Mouse (Mus musculus): ENCODE measurements around the gene Rab11a. TPM values are rescaled to one million over a fixed set of nuclear protein-coding genes. Genes with fewer than 3 reads are reported as not detected.
"Not testable (repeated sequence)": the region's sequence is repeated elsewhere in the genome, so short reads cannot be mapped to it uniquely, and the experiment has no call there.

The Rab11a gene
- polyA plus RNA-seq, 1 experiment from 2014 or later: 304 TPM

DNA sequence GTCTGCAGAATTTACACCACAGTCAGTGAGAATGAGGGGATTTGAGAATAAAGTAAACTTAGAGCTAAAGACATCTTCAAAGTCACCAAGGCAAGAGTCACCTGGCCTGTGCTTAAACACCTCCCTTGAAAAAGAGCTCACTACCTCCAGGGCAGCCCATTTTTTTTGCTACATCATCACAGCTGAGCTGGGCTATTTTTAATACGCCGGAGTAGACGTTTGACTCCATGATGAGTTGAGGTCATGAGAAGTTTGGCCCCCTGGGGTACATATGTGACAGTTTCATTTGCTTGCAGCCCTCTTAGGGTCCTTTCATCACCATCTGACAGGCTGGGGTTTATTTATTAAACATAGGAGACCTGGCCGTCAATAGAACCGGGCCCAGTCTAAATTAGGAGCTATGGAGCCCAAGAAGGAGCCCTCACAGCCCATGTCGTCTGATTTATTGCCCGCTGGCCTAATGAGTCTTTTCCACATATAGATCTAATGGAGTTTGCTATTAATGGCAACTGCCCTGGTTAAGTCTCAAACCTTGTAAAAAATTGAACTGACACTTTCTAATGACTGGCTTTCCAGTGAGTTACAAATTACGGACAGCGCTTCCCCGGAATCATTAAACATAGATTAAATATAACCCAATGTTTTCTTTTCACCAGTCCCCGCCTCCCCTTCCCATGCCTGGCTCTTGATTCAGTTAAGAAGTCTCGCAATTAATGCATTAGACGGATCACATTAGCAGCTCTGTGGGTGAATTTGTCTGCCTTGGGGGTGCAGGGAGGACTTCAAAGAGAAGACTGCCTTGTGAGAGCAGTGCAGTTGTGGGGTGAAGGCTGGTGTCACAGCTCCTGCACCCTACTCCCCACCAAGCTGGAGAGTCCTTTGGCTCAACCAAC is 50.2 kb downstream of the Rab11a start:
- H3K9ac ChIP-seq: no peak overlapping the region
- peaks cover 16% of the 10 kb centered on the region; the same call in 1 of the 2 replicates for H3K4me1 ChIP-seq
- no peaks in the 10 kb centered on the region for H3K27me3 ChIP-seq (replicated peaks)
- 50% methylated on average over 13 of the region's 13 CpGs for WGBS
- no peaks in the 10 kb centered on the region for H3K36me3 ChIP-seq
- H3K4me3 ChIP-seq: no peak overlapping the region
- no peaks in the 10 kb centered on the region for H3K9me3 ChIP-seq
- H3K27ac ChIP-seq: no peak overlapping the region
- no peak overlapping the region for H3K4me2 ChIP-seq (replicated peaks)
- ATAC-seq (ENCODE audit: low FRiP score, low read depth): no peak

DNA sequence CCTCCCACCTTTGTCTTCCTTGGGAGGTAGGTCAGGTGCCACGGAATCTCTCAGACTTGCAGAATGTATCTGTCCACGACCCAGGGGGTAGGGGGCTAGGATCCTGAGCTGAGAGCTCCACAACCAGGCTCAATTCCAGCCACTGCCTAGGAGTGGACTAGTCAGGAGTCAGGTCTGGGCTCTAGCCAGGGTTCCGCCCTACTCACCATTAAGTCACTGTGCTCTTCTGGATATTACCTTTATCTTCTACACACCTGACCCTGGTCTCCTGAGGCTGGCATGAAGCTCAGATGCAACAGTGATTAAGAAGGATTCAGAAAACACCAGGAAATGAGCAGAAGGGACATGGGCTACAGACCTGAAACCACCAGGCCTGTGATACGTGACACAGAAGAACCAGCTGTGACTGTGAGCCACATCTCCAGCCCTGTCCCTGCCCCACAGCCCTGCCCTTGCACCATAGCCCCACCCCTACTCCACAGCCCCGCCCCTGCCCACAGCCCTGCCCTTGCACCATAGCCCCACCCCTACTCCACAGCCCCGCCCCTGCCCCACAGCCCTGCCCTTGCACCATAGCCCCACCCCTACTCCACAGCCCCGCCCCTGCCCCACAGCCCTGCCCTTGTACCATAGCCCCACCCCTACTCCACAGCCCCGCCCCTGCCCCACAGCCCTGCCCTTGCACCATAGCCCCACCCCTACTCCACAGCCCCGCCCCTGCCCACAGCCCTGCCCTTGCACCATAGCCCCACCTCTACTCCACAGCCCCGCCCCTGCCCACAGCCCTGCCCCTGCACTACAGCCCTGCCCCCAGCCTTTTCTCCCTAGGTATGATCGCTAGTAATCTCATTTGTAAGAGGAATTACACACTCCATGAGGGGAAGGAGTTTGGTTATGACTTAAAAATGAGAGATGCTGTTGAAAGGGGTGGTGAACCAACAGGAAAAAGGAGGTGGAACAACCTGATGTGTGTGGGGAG is 65.9 kb downstream of the Rab11a start:
- H3K36me3 ChIP-seq; H3K4me2 ChIP-seq (replicated peaks); H3K4me3 ChIP-seq; ATAC-seq (ENCODE audit: low FRiP score, low read depth); H3K27ac ChIP-seq; H3K9me3 ChIP-seq; H3K27me3 ChIP-seq (replicated peaks); H3K9ac ChIP-seq: not testable (repeated sequence)
- peaks cover 13% of the 10 kb centered on the region for H3K4me1 ChIP-seq
- 42% methylated on average over 6 of the region's 11 CpGs for WGBS

DNA sequence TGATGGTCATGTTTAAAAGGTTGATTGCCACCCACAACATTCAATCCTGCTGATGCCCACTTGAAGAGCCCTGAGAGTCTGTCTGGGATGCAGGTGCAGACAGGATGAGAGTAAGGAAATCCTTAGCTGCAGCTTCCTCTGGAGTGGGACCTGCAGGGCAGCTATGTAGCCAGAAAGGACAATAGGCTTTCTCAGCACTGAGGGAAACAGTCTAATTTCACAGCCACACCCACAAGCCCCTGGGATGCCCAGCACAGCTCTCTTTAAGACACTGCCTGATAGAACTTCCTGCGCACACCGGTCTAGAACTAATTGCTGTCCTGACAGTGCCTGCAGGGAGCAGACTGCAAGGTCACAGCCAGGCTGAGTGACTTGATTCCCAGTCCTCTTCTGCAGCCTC is 69.6 kb downstream of the Rab11a start:
- H3K36me3 ChIP-seq: no peaks in the 10 kb centered on the region
- no peaks in the 10 kb centered on the region for H3K9me3 ChIP-seq
- peaks cover 26% of the 10 kb centered on the region for H3K4me1 ChIP-seq
- no peak overlapping the region for H3K4me3 ChIP-seq
- H3K9ac ChIP-seq: no peak overlapping the region
- no peak overlapping the region for H3K4me2 ChIP-seq (replicated peaks)
- H3K27me3 ChIP-seq (replicated peaks): no peaks in the 10 kb centered on the region
- no peak overlapping the region for H3K27ac ChIP-seq
- ATAC-seq (ENCODE audit: low FRiP score, low read depth): no peak
- 39% methylated on average over 2 of the region's 2 CpGs for WGBS

DNA sequence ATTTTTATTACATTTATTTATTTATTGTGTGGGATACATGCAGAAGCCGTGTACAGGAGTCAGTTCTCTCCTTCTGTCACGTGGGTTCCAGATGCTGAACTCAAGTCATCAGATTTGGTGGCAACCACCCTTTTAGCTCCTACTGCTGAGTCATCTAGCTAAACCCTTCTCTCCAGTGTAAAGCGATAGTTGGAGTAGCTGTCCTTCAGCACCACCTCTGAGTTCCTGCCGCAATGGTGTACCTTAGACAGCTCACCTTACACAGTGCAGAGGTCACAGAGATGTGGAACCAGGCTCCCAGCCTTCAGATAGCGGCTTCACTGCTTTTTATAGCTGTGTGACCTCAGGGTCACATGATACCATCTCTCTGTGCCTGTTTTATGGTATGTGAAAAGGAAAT is 70.0 kb downstream of the Rab11a start:
- peaks cover 26% of the 10 kb centered on the region for H3K4me1 ChIP-seq
- H3K27me3 ChIP-seq (replicated peaks): no peaks in the 10 kb centered on the region
- no peak for ATAC-seq (ENCODE audit: low FRiP score, low read depth)
- H3K9ac ChIP-seq: no peak overlapping the region
- no peaks in the 10 kb centered on the region for H3K9me3 ChIP-seq
- H3K36me3 ChIP-seq: no peaks in the 10 kb centered on the region
- H3K27ac ChIP-seq: no peak overlapping the region
- WGBS: 19% methylated on average over 5 of the region's 5 CpGs
- H3K4me3 ChIP-seq: no peak overlapping the region
- no peak overlapping the region for H3K4me2 ChIP-seq (replicated peaks)

DNA sequence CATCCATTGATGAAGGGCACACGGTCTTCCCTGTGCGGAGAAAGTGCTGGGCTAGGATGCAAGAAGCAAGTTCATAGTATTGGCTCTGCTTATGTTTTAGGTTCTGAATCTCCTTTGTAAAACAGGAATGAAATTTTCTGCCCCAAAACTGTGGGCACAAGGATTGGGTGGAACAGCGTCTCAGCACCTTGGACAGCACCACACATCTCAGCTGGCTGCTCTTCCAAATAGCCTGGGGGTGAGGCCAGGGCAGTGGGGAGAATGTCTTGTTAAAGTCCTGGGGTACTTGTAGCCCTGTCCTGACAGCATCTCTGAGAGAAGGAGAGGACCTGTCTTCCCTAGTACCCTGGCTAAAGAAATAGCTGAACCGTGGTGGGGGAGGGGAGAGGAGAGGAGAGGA is 71.0 kb downstream of the Rab11a start:
- H3K27ac ChIP-seq: no peak overlapping the region
- 37% methylated on average over 4 of the region's 4 CpGs for WGBS
- H3K4me2 ChIP-seq (replicated peaks): no peak overlapping the region
- no peaks in the 10 kb centered on the region for H3K9me3 ChIP-seq
- no peak overlapping the region for H3K9ac ChIP-seq
- no peak overlapping the region for H3K4me3 ChIP-seq
- H3K27me3 ChIP-seq (replicated peaks): no peaks in the 10 kb centered on the region
- no peaks in the 10 kb centered on the region for H3K36me3 ChIP-seq
- no peak for ATAC-seq (ENCODE audit: low FRiP score, low read depth)
- H3K4me1 ChIP-seq: peaks cover 26% of the 10 kb centered on the region

Small RNA genes within 50 kb of the gene (microRNA-seq; reads per million reads assigned to microRNA genes)
- gene Gm47308: not detected

Other genes with a start within 250 kb of the Rab11a start
- gene Dennd4a, start 73.6 kb upstream of the Rab11a start, polyA plus RNA-seq (2016; fragmentation: Nextera tagmentation; extraction: Ambion mirVana): 10.6 and 11.0 TPM in 2 replicates
- gene Slc24a1, start 213.8 kb upstream of the Rab11a start, polyA plus RNA-seq (2016; fragmentation: Nextera tagmentation; extraction: Ambion mirVana): 0.04 TPM in 1 of 2 replicates, not detected in the other
- 55.1 and 61.6 TPM in 2 replicates for gene Ints14, start 223.1 kb upstream of the Rab11a start, polyA plus RNA-seq (2016; fragmentation: Nextera tagmentation; extraction: Ambion mirVana)